Mouse (Mus musculus): ENCODE data around the gene Afmid. TPM values are rescaled to one million over a fixed set of nuclear protein-coding genes. Genes with fewer than 3 reads are reported as not detected.
"Not testable (repeated sequence)": the region's sequence is repeated elsewhere in the genome, so short reads cannot be mapped to it uniquely, and the experiment has no call there.

Gene Afmid
- polyA plus RNA-seq, 1 experiment from 2014 or later = 4.6 TPM

DNA sequence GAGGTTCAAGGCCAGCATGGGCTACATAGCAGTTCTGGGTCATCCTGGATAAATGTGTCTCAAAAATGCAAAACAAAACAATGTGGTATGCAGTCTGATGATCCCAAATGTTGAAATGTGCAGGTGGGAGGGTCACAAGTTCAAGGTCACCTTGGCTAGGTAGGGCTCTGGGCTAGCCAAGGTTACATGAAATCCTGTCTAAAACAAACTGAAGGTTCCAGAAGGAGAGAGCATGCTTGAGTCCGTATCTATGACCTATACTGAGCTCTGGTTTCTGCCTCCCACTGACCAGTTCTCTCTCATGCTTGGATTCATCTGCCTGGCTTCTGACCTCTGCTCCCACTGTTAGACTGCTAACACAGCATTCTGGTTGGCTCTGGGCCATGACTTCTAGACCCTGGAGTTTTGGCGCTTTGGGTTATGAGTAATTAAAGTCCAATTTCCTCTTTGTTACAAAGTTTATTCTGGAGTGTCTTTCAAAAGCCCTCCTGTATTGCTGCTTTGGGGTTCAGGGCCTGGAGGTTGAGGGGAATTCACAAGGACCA is 4.0 kb downstream of the Afmid start:
- no peak overlapping the region for H3K4me2 ChIP-seq
- H3K9me3 ChIP-seq (ENCODE audit: low read depth, low read length) = no peaks in the 10 kb centered on the region
- TF ChIP-seq CTCF (IDR thresholded peaks at IDR 0.05; ENCODE audit: low read depth) = no peak
- WGBS = 49% methylated on average over 2 of the region's 2 CpGs
- peaks cover 36% of the 10 kb centered on the region for H3K4me1 ChIP-seq (ENCODE audit: insufficient read depth)
- no peaks in the 10 kb centered on the region for H3K27me3 ChIP-seq (ENCODE audit: insufficient read depth, low read length)
- no peaks in the 10 kb centered on the region for H3K36me3 ChIP-seq (ENCODE audit: insufficient read depth)
- ATAC-seq (ENCODE audit: insufficient read depth) (no peak), DNase-seq (peak; percentile 76)
- H3K9ac ChIP-seq = no peak overlapping the region
- peak overlapping the region; percentile 71 for H3K27ac ChIP-seq (ENCODE audit: low read depth)
- H3K4me3 ChIP-seq (ENCODE audit: low read depth, low read length) = no peak overlapping the region

DNA sequence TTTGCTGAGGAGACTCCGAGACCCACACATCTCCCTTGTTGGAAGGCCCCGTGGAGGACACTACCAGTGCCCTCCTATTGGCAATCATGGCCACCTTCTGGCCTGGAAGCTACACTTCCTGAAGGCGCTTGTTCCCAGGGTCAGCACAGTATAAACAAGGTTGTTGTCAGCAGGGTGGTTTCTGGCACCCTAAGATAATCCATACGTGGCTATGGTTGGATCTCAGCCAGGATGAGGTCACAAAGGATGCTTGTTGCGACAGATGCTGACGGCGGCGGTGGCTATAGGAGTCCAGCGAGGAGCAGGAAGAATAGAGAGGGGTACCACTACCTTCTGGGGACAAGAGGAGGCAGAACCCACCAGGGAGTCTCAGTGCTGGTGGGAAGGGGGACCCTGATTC is 4.7 kb downstream of the Afmid start:
- DNase-seq = peak; percentile 86
- Histone ChIP-seq H3K27ac (ENCODE audit: low read depth) (peak overlapping the region; percentile 71), H3K4me3 (ENCODE audit: low read depth, low read length) (no peak overlapping the region), H3K9me3 (ENCODE audit: low read depth, low read length) (no peaks in the 10 kb centered on the region), H3K36me3 (ENCODE audit: insufficient read depth) (no peaks in the 10 kb centered on the region), H3K4me1 (ENCODE audit: insufficient read depth) (peaks cover 36% of the 10 kb centered on the region), H3K4me2 (no peak overlapping the region), H3K27me3 (ENCODE audit: insufficient read depth, low read length) (no peaks in the 10 kb centered on the region), H3K9ac (no peak overlapping the region)
- no peak for ATAC-seq (ENCODE audit: insufficient read depth)
- TF ChIP-seq CTCF (IDR thresholded peaks at IDR 0.05; ENCODE audit: low read depth) = no peak
- 52% methylated on average over 9 of the region's 9 CpGs for WGBS

DNA sequence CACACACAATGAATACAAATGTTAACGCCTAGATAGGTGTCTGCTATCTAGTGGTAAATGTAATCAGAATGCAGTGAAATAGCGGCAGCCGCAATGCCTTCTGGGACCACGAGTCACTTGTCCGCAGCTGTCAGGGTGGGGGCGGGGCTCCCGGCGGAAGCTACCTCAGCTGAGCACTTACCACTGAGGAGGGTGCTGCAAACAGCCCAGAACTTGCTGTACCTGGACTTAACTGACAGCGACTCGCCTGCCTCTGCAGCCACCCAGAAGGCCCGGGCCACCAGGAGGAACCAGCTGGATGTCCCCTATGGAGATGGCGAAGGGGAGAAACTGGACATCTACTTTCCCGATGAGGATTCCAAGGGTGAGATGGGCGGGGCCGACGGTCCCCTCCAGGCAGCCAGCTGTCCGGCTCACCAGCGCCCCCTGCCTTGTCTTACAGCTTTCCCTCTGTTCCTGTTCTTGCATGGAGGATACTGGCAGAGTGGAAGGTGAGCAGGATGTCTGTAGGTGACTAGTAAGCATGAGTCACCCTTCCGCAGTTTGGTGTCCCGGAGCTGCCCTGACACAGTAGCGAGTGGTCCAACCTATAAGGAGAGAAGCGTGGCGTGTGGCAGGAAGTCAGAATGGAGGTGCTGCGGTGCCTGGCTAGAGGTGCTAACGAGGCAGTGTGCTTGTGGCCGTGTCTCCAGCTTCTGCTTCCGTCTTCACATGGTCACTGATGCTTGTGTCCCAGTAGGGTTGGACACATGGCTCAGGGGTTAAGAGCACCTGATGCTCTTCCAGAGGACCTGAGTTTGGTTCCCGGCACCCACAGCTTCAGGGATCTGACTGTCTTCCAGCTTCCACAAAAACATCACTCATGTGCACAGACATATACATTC is 6.6 kb downstream of the Afmid start:
- H3K4me1 ChIP-seq (ENCODE audit: insufficient read depth) = peaks cover 30% of the 10 kb centered on the region
- peak overlapping the region; percentile 19 for H3K4me3 ChIP-seq (ENCODE audit: low read depth, low read length)
- ATAC-seq (ENCODE audit: insufficient read depth) = no peak
- WGBS = 20% methylated on average over 28 of the region's 28 CpGs
- H3K4me2 ChIP-seq = peak overlapping the region; percentile 54
- peak; percentile 77 for TF ChIP-seq CTCF (IDR thresholded peaks at IDR 0.05; ENCODE audit: low read depth)
- no peaks in the 10 kb centered on the region for H3K36me3 ChIP-seq (ENCODE audit: insufficient read depth)
- no peak overlapping the region for H3K9ac ChIP-seq
- DNase-seq = peak; percentile 84
- H3K27ac ChIP-seq (ENCODE audit: low read depth) = no peak overlapping the region
- H3K27me3 ChIP-seq (ENCODE audit: insufficient read depth, low read length) = no peaks in the 10 kb centered on the region
- H3K9me3 ChIP-seq (ENCODE audit: low read depth, low read length) = no peaks in the 10 kb centered on the region

DNA sequence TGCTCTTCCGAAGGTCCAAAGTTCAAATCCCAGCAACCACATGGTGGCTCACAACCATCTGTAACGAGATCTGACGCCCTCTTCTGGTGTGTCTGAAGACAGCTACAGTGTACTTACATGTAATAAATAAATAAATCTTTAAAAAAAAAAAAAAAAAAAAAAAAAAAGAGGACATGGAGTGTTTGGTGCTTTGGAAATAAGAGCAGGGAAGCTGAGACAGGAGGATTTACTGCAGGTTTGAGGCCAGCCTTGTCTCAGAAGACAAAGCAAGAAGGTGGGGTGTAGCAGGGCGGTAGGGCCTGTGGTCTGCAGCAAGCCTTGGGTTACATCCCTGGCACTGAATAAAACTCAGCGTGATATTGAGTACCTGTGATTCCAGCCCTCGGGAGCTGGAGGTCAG is 7.8 kb downstream of the Afmid start:
- ATAC-seq (ENCODE audit: insufficient read depth); H3K27ac ChIP-seq (ENCODE audit: low read depth): not testable (repeated sequence)
- WGBS = 86% methylated on average over 4 of the region's 6 CpGs

DNA sequence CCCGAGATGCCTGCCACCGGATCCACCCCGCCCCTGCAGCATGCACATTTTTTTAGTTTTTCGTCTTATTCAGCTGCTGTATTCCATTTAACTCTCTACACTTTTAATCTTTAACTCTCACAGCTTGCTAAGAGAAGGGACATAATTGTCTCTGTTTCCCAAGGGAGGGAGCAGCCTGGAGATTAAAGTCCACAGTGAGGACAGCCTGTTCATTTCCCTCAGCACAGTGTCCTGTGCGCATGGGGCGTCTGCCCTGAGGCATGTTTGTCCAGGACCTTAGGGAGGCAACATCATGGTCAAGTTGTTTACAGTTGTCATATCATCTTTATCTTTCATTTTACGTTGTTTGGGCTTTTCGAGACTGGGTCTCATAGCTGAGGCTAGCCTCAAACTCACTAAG is 8.4 kb downstream of the Afmid start:
- no peak for ATAC-seq (ENCODE audit: insufficient read depth)
- no peak overlapping the region for H3K4me3 ChIP-seq (ENCODE audit: low read depth, low read length)
- no peak for DNase-seq
- no peak overlapping the region for H3K27ac ChIP-seq (ENCODE audit: low read depth)
- no peaks in the 10 kb centered on the region for H3K9me3 ChIP-seq (ENCODE audit: low read depth, low read length)
- no peak overlapping the region for H3K9ac ChIP-seq
- H3K4me2 ChIP-seq = no peak overlapping the region
- H3K27me3 ChIP-seq (ENCODE audit: insufficient read depth, low read length) = no peaks in the 10 kb centered on the region
- no peaks in the 10 kb centered on the region for H3K36me3 ChIP-seq (ENCODE audit: insufficient read depth)
- TF ChIP-seq CTCF (IDR thresholded peaks at IDR 0.05; ENCODE audit: low read depth) = no peak
- WGBS = 84% methylated on average over 8 of the region's 8 CpGs
- H3K4me1 ChIP-seq (ENCODE audit: insufficient read depth) = peaks cover 15% of the 10 kb centered on the region

More for the DNA sequence above, 7.8 kb downstream of the Afmid start:
- not testable (repeated sequence) for DNase-seq; H3K27me3 ChIP-seq (ENCODE audit: insufficient read depth, low read length); H3K9ac ChIP-seq; H3K4me3 ChIP-seq (ENCODE audit: low read depth, low read length); H3K9me3 ChIP-seq (ENCODE audit: low read depth, low read length); H3K36me3 ChIP-seq (ENCODE audit: insufficient read depth); H3K4me2 ChIP-seq
- H3K4me1 ChIP-seq (ENCODE audit: insufficient read depth) = peaks cover 20% of the 10 kb centered on the region

DNA sequence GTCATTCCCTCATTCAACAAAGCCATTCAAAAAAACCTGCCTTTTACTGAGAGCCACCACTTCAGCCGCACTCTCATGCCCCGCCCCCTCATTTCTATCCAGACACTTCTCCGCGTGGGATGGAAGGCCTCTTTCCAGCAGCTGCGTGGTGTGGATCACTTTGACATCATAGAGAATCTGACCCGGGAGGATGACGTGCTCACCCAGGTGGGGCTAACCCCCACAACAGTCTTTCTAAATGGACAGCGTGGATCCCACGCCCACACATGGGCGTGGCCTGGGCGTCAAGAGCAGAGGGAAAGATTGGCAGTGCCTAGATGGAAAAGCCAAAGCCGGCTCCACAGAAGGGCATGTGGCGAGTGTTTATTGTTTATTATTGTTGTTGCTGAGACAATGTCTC is 10.6 kb downstream of the Afmid start:
- Histone ChIP-seq H3K27ac (ENCODE audit: low read depth) (no peak overlapping the region), H3K9ac (no peak overlapping the region), H3K27me3 (ENCODE audit: insufficient read depth, low read length) (no peaks in the 10 kb centered on the region), H3K4me2 (peak overlapping the region; percentile 53), H3K9me3 (ENCODE audit: low read depth, low read length) (no peaks in the 10 kb centered on the region), H3K4me3 (ENCODE audit: low read depth, low read length) (peak overlapping the region; percentile 18; the same call in 1 of the 2 replicates), H3K36me3 (ENCODE audit: insufficient read depth) (no peaks in the 10 kb centered on the region), H3K4me1 (ENCODE audit: insufficient read depth) (0 out of 2 replicates have a peak, but pooled peaks cover 2% of the 10 kb centered on the region)
- DNase-seq (peak; percentile 74), ATAC-seq (ENCODE audit: insufficient read depth) (no peak)
- no peak for TF ChIP-seq CTCF (IDR thresholded peaks at IDR 0.05; ENCODE audit: low read depth)
- WGBS = 20% methylated on average over 13 of the region's 13 CpGs

DNA sequence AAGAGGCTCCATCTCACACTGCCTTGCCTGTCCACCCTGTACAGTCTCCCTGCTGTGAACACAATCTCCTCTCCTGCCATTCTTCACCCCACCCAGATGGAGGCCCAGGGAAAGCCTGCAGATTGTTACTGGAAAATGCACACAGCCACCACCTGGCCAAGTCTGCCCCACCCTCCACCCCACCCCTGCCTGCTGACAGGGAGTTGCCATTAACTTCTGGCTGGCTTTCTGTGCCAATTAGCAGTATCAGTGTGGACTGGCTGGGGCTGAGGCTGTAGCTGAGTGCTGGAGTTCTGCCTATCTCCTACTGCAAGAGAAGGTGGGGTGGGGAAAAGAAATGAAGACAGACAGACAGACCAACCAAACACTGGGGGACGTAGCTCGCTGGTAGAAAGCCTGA is 12.8 kb downstream of the Afmid start:
- DNase-seq = no peak
- H3K27ac ChIP-seq (ENCODE audit: low read depth) = no peak overlapping the region
- no peaks in the 10 kb centered on the region for H3K36me3 ChIP-seq (ENCODE audit: insufficient read depth)
- TF ChIP-seq CTCF (IDR thresholded peaks at IDR 0.05; ENCODE audit: low read depth) = no peak
- H3K9me3 ChIP-seq (ENCODE audit: low read depth, low read length) = no peaks in the 10 kb centered on the region
- no peaks in the 10 kb centered on the region for H3K27me3 ChIP-seq (ENCODE audit: insufficient read depth, low read length)
- no peak overlapping the region for H3K4me3 ChIP-seq (ENCODE audit: low read depth, low read length)
- no peak overlapping the region for H3K4me2 ChIP-seq
- whole genome bisulfite sequencing = 69% methylated on average over 2 of the region's 2 CpGs
- no peak overlapping the region for H3K9ac ChIP-seq
- H3K4me1 ChIP-seq (ENCODE audit: insufficient read depth) = 0 out of 2 replicates have a peak, but pooled peaks cover 2% of the 10 kb centered on the region
- ATAC-seq (ENCODE audit: insufficient read depth) = peak; percentile 33; the same call in 1 of the 2 replicates
